Mouse (Mus musculus) neural tube, embryonic 12.5 days (tissue): ENCODE data around the gene Ehd1. TPM values are rescaled to one million over a fixed set of nuclear protein-coding genes. Genes with fewer than 3 reads are reported as not detected.

Source experiments
- ATAC-seq: fragments of 200-750 bp; cut with Nextera tagmentation; 2 replicates; pipeline ENCODE4 v1.8.0; 2017; ENCODE audit warnings: low read depth, mild to moderate bottlenecking, moderate TSS enrichment, moderate library complexity; ENCODE audit not compliant: low FRiP score
- H3K27ac ChIP-seq: fragments of 300-500 bp; sonication (generic); 2 replicates; pipeline ENCODE4 v1.5.1; 2016
- H3K27me3 ChIP-seq: fragments of 300-500 bp; sonication (generic); replicated peaks from 2 replicates; pipeline ENCODE4 v1.6.1; 2016; ENCODE audit warnings: mild to moderate bottlenecking
- H3K36me3 ChIP-seq: fragments of 300-500 bp; sonication (generic); 2 replicates; pipeline ENCODE4 v1.6.1; 2016; ENCODE audit warnings: mild to moderate bottlenecking
- H3K4me1 ChIP-seq: fragments of 300-500 bp; sonication (generic); 2 replicates; pipeline ENCODE4 v1.6.1; 2016
- H3K4me2 ChIP-seq: fragments of 300-500 bp; sonication (generic); replicated peaks from 2 replicates; pipeline ENCODE4 v1.6.1; 2016; ENCODE audit warnings: mild to moderate bottlenecking
- H3K4me3 ChIP-seq: fragments of 300-500 bp; sonication (generic); 2 replicates; pipeline ENCODE4 v1.5.1; 2016
- H3K9ac ChIP-seq: fragments of 300-500 bp; sonication (generic); 2 replicates; pipeline ENCODE4 v1.6.1; 2016; ENCODE audit warnings: mild to moderate bottlenecking
- H3K9me3 ChIP-seq: fragments of 300-500 bp; sonication (generic); 2 replicates; pipeline ENCODE4 v1.6.1; 2016; ENCODE audit warnings: mild to moderate bottlenecking
- WGBS: fragments of 180-500 bp; shearing (Covaris S2); methylation state at CpG from one replicate; pipeline ENCODE4 v1.1.7; 2016; 5-methylcytosine and 5-hydroxymethylcytosine counted together
- polyA plus RNA-seq: library from polyadenylated mRNA; unstranded; fragments of >200 nt; fragmentation: Nextera tagmentation; extraction: Ambion mirVana; gene quantifications from 2 replicates; pipeline ENCODE4 v1.2.1, GENCODE M21; 2016

Ehd1 gene
- polyA plus RNA-seq, 1 experiment from 2014 or later: 87.2 TPM

- Histone ChIP-seq H3K36me3 (no peaks in the 10 kb centered on the region), H3K4me2 (no peak overlapping the region), H3K4me3 (no peak overlapping the region), H3K27ac (no peak overlapping the region), H3K9me3 (no peaks in the 10 kb centered on the region), H3K9ac (no peak overlapping the region), H3K27me3 (peaks cover 7% of the 10 kb centered on the region; the same call in 1 of the 2 replicates), H3K4me1 (peaks cover 16% of the 10 kb centered on the region)
- ATAC-seq: no peak
- 79% methylated on average over 4 of the region's 4 CpGs for WGBS
Measured at GRCm38 (mm10) chr19:6273592-6273991, 2.9 kb upstream of the Ehd1 start.

- no peak overlapping the region for H3K9ac ChIP-seq
- peaks cover 21% of the 10 kb centered on the region for H3K4me1 ChIP-seq
- ATAC-seq: no peak
- no peaks in the 10 kb centered on the region for H3K9me3 ChIP-seq
- H3K36me3 ChIP-seq: no peaks in the 10 kb centered on the region
- no peak overlapping the region for H3K4me3 ChIP-seq
- 89% methylated on average over 13 of the region's 13 CpGs for WGBS
- H3K4me2 ChIP-seq: no peak overlapping the region
- peaks cover 7% of the 10 kb centered on the region; the same call in 1 of the 2 replicates for H3K27me3 ChIP-seq
- H3K27ac ChIP-seq: no peak overlapping the region
Measured at GRCm38 (mm10) chr19:6273998-6274608, 2.4 kb upstream of the Ehd1 start.

GRCm38 (mm10) chr19:6275740-6276389 is 660 bp upstream of the Ehd1 start:
- H3K27me3 ChIP-seq: peaks cover 5% of the 10 kb centered on the region; the same call in 1 of the 2 replicates
- peak overlapping the region; percentile 88 for H3K4me2 ChIP-seq
- peak overlapping the region; percentile 86 for H3K4me3 ChIP-seq
- 7% methylated on average over 15 of the region's 15 CpGs for WGBS
- no peaks in the 10 kb centered on the region for H3K9me3 ChIP-seq
- 0 out of 2 replicates have a peak overlapping the region, but pooled peaks have one; percentile 3 for H3K27ac ChIP-seq
- ATAC-seq: no peak
- peaks cover 8% of the 10 kb centered on the region; the same call in 1 of the 2 replicates for H3K36me3 ChIP-seq
- H3K4me1 ChIP-seq: peaks cover 32% of the 10 kb centered on the region
- H3K9ac ChIP-seq: peak overlapping the region; percentile 52

GRCm38 (mm10) chr19:6277661-6278438 is 1.3 kb downstream of the Ehd1 start:
- H3K4me1 ChIP-seq: peaks cover 32% of the 10 kb centered on the region
- peaks cover 28% of the 10 kb centered on the region for H3K36me3 ChIP-seq
- H3K9ac ChIP-seq: peak overlapping the region; percentile 87
- no peak for ATAC-seq
- peak overlapping the region; percentile 88 for H3K4me2 ChIP-seq
- H3K9me3 ChIP-seq: no peaks in the 10 kb centered on the region
- WGBS: 4% methylated on average over 10 of the region's 10 CpGs
- H3K27ac ChIP-seq: no peak overlapping the region
- H3K27me3 ChIP-seq: no peaks in the 10 kb centered on the region
- peak overlapping the region; percentile 86 for H3K4me3 ChIP-seq

GRCm38 (mm10) chr19:6278439-6279073 is 2.0 kb downstream of the Ehd1 start:
- Histone ChIP-seq H3K4me1 (peaks cover 32% of the 10 kb centered on the region), H3K36me3 (peaks cover 35% of the 10 kb centered on the region), H3K27me3 (no peaks in the 10 kb centered on the region), H3K4me3 (peak overlapping the region; percentile 86), H3K4me2 (peak overlapping the region; percentile 88), H3K27ac (no peak overlapping the region), H3K9me3 (no peaks in the 10 kb centered on the region), H3K9ac (peak overlapping the region; percentile 87)
- WGBS: 35% methylated on average over 6 of the region's 6 CpGs
- ATAC-seq: no peak

- Histone ChIP-seq H3K9me3 (no peaks in the 10 kb centered on the region), H3K4me2 (peak overlapping the region; percentile 88), H3K4me1 (peaks cover 32% of the 10 kb centered on the region), H3K27me3 (no peaks in the 10 kb centered on the region), H3K9ac (peak overlapping the region; percentile 87), H3K27ac (no peak overlapping the region), H3K4me3 (peak overlapping the region; percentile 86), H3K36me3 (peaks cover 46% of the 10 kb centered on the region)
- WGBS: 81% methylated on average over 6 of the region's 6 CpGs
- ATAC-seq: no peak
Measured at GRCm38 (mm10) chr19:6279481-6280144, 3.1 kb downstream of the Ehd1 start.

- H3K4me3 ChIP-seq: no peak overlapping the region
- peaks cover 55% of the 10 kb centered on the region for H3K36me3 ChIP-seq
- H3K27me3 ChIP-seq: no peaks in the 10 kb centered on the region
- H3K4me2 ChIP-seq: no peak overlapping the region
- ATAC-seq: no peak
- peaks cover 31% of the 10 kb centered on the region for H3K4me1 ChIP-seq
- no peak overlapping the region; the same call in 1 of the 2 replicates for H3K9ac ChIP-seq
- WGBS: 88% methylated on average over 7 of the region's 7 CpGs
- H3K9me3 ChIP-seq: no peaks in the 10 kb centered on the region
- no peak overlapping the region for H3K27ac ChIP-seq
Measured at GRCm38 (mm10) chr19:6280554-6280953, 4.0 kb downstream of the Ehd1 start.

- ATAC-seq: no peak
- no peaks in the 10 kb centered on the region for H3K27me3 ChIP-seq
- H3K9ac ChIP-seq: no peak overlapping the region; the same call in 1 of the 2 replicates
- H3K4me1 ChIP-seq: peaks cover 29% of the 10 kb centered on the region
- H3K9me3 ChIP-seq: no peaks in the 10 kb centered on the region
- no peak overlapping the region for H3K4me3 ChIP-seq
- H3K36me3 ChIP-seq: peaks cover 62% of the 10 kb centered on the region
- 85% methylated on average over 14 of the region's 14 CpGs for WGBS
- no peak overlapping the region for H3K27ac ChIP-seq
- no peak overlapping the region for H3K4me2 ChIP-seq
Measured at GRCm38 (mm10) chr19:6281122-6282020, 4.8 kb downstream of the Ehd1 start.

- 88% methylated on average over 5 of the region's 5 CpGs for WGBS
- peaks cover 75% of the 10 kb centered on the region for H3K36me3 ChIP-seq
- H3K4me1 ChIP-seq: peaks cover 25% of the 10 kb centered on the region
- no peak overlapping the region for H3K4me3 ChIP-seq
- H3K4me2 ChIP-seq: no peak overlapping the region
- H3K27me3 ChIP-seq: no peaks in the 10 kb centered on the region
- no peak overlapping the region for H3K27ac ChIP-seq
- no peaks in the 10 kb centered on the region for H3K9me3 ChIP-seq
- no peak for ATAC-seq
- H3K9ac ChIP-seq: no peak overlapping the region
Measured at GRCm38 (mm10) chr19:6283001-6283400, 6.5 kb downstream of the Ehd1 start.

- H3K27me3 ChIP-seq: no peaks in the 10 kb centered on the region
- no peak overlapping the region for H3K9ac ChIP-seq
- H3K4me2 ChIP-seq: no peak overlapping the region
- no peak overlapping the region for H3K27ac ChIP-seq
- no peaks in the 10 kb centered on the region for H3K9me3 ChIP-seq
- WGBS: 93% methylated on average over 12 of the region's 12 CpGs
- H3K4me1 ChIP-seq: peaks cover 10% of the 10 kb centered on the region
- no peak for ATAC-seq
- H3K36me3 ChIP-seq: peaks cover 79% of the 10 kb centered on the region
- no peak overlapping the region for H3K4me3 ChIP-seq
Measured at GRCm38 (mm10) chr19:6284502-6284901, 8.0 kb downstream of the Ehd1 start.

GRCm38 (mm10) chr19:6285226-6285625 is 8.7 kb downstream of the Ehd1 start:
- WGBS: 82% methylated on average over 8 of the region's 8 CpGs
- H3K4me3 ChIP-seq: no peak overlapping the region
- peaks cover 3% of the 10 kb centered on the region; the same call in 1 of the 2 replicates for H3K4me1 ChIP-seq
- peaks cover 80% of the 10 kb centered on the region for H3K36me3 ChIP-seq
- no peaks in the 10 kb centered on the region for H3K27me3 ChIP-seq
- H3K4me2 ChIP-seq: no peak overlapping the region
- ATAC-seq: no peak
- H3K27ac ChIP-seq: no peak overlapping the region
- no peaks in the 10 kb centered on the region for H3K9me3 ChIP-seq
- no peak overlapping the region for H3K9ac ChIP-seq
